Mouse (Mus musculus) stomach, embryonic 16.5 days (tissue): ENCODE data around the gene 2310079G19Rik. TPM values are rescaled to one million over a fixed set of nuclear protein-coding genes. Genes with fewer than 3 reads are reported as not detected.

Experiments
- ATAC-seq: fragments of 200-750 bp; cut with Nextera tagmentation; 2 replicates; pipeline ENCODE4 v1.8.0; 2017; ENCODE audit warnings: moderate number of reproducible peaks, moderate TSS enrichment; ENCODE audit not compliant: insufficient read depth, low FRiP score
- H3K27ac ChIP-seq: fragments of 300-500 bp; sonication (generic); 2 replicates; pipeline ENCODE4 v1.5.1; 2014; ENCODE audit warnings: low read length
- H3K27me3 ChIP-seq: fragments of 300-500 bp; sonication (generic); 2 replicates; pipeline ENCODE4 v1.6.1; 2014; ENCODE audit warnings: low read length, control low read depth, mixed read lengths; ENCODE audit not compliant: control insufficient read depth, insufficient read depth
- H3K36me3 ChIP-seq: fragments of 300-500 bp; sonication (generic); 2 replicates; pipeline ENCODE4 v1.6.1; 2014; ENCODE audit warnings: low read length; ENCODE audit not compliant: control insufficient read depth, insufficient read depth
- H3K4me1 ChIP-seq: fragments of 300-500 bp; sonication (generic); 2 replicates; pipeline ENCODE4 v1.6.1; 2014; ENCODE audit warnings: low read length, control low read depth, mixed read lengths; ENCODE audit not compliant: control insufficient read depth, insufficient read depth
- H3K4me2 ChIP-seq: fragments of 300-500 bp; sonication (generic); 2 replicates; pipeline ENCODE4 v1.6.1; 2014; ENCODE audit warnings: low read depth, low read length, mixed read lengths
- H3K4me3 ChIP-seq: fragments of 300-500 bp; sonication (generic); replicated peaks from 2 replicates; pipeline ENCODE4 v1.5.1; 2014; ENCODE audit warnings: mild to moderate bottlenecking, low read length
- H3K9ac ChIP-seq: fragments of 300-500 bp; sonication (generic); 2 replicates; pipeline ENCODE4 v1.6.1; 2014; ENCODE audit warnings: low read length
- H3K9me3 ChIP-seq: fragments of 300-500 bp; sonication (generic); replicated peaks from 2 replicates; pipeline ENCODE4 v1.6.1; 2016; ENCODE audit warnings: low read length, control low read depth; ENCODE audit not compliant: control insufficient read depth
- WGBS: fragments of 180-500 bp; shearing (Covaris S2); extraction: QIAGEN DNeasy Blood & Tissue Kit; methylation state at CpG from one replicate; pipeline ENCODE4 v1.1.7; 2014; 5-methylcytosine and 5-hydroxymethylcytosine counted together
- polyA plus RNA-seq: library from polyadenylated mRNA; unstranded; fragments of >200 nt; fragmentation: Nextera tagmentation; extraction: Ambion mirVana; gene quantifications from 2 replicates; pipeline ENCODE4 v1.2.1, GENCODE M21; 2015

2310079G19Rik gene
- polyA plus RNA-seq, result not detected in 2 replicates

GRCm38 (mm10) chr16:88627566-88627965 is at the start of gene 2310079G19Rik:
Gene 2310079G19Rik (minus strand): TSS chr16:88627666.
- Histone ChIP-seq H3K9ac (no peak within 1 kb of the TSS), H3K36me3 (no peaks in the 10 kb centered on the region), H3K4me3 (no peak within 1 kb of the TSS), H3K4me1 (no peaks in the 10 kb centered on the region), H3K9me3 (no peaks in the 10 kb centered on the region), H3K4me2 (no peak within 1 kb of the TSS), H3K27me3 (no peaks in the 10 kb centered on the region), H3K27ac (no peak within 1 kb of the TSS)
- WGBS, result 81% methylated on average over 4 of the region's 4 CpGs
- no peak for ATAC-seq

GRCm38 (mm10) chr16:88671571-88671970 is 44.1 kb upstream of the 2310079G19Rik start, which contains the start of gene Krtap27-1:
Gene Krtap27-1 (minus strand): TSS chr16:88671671.
- Histone ChIP-seq H3K4me2 (no peak within 1 kb of the TSS), H3K9me3 (no peaks in the 10 kb centered on the region), H3K27ac (no peak within 1 kb of the TSS), H3K4me1 (no peaks in the 10 kb centered on the region), H3K4me3 (no peak within 1 kb of the TSS), H3K27me3 (no peaks in the 10 kb centered on the region), H3K9ac (no peak within 1 kb of the TSS), H3K36me3 (no peaks in the 10 kb centered on the region)
- no peak for ATAC-seq
- 87% methylated on average over 4 of the region's 4 CpGs for WGBS

- WGBS, result 36% methylated on average over 1 of the region's 1 CpGs
- H3K27me3 ChIP-seq, result no peaks in the 10 kb centered on the region
- ATAC-seq, result no peak
- no peak overlapping the region for H3K4me3 ChIP-seq
- H3K27ac ChIP-seq, result no peak overlapping the region
- no peak overlapping the region for H3K4me2 ChIP-seq
- H3K9ac ChIP-seq, result no peak overlapping the region
- no peaks in the 10 kb centered on the region for H3K9me3 ChIP-seq
- no peaks in the 10 kb centered on the region for H3K36me3 ChIP-seq
- no peaks in the 10 kb centered on the region for H3K4me1 ChIP-seq
Observed at GRCm38 (mm10) chr16:88657426-88657825, 30.0 kb upstream of the 2310079G19Rik start.

- no peaks in the 10 kb centered on the region for H3K36me3 ChIP-seq
- no peaks in the 10 kb centered on the region for H3K4me1 ChIP-seq
- no peaks in the 10 kb centered on the region for H3K9me3 ChIP-seq
- H3K4me3 ChIP-seq, result no peak overlapping the region
- no peaks in the 10 kb centered on the region for H3K27me3 ChIP-seq
- H3K9ac ChIP-seq, result no peak overlapping the region
- H3K27ac ChIP-seq, result no peak overlapping the region
- H3K4me2 ChIP-seq, result no peak overlapping the region
- ATAC-seq, result no peak
- 52% methylated on average over 2 of the region's 2 CpGs for WGBS
Observed at GRCm38 (mm10) chr16:88651952-88652351, 24.5 kb upstream of the 2310079G19Rik start.

- ATAC-seq, result no peak
- H3K36me3 ChIP-seq, result no peaks in the 10 kb centered on the region
- H3K9me3 ChIP-seq, result no peaks in the 10 kb centered on the region
- H3K4me1 ChIP-seq, result no peaks in the 10 kb centered on the region
- no peak overlapping the region for H3K4me3 ChIP-seq
- no peaks in the 10 kb centered on the region for H3K27me3 ChIP-seq
- 66% methylated on average over 1 of the region's 1 CpGs for WGBS
- H3K4me2 ChIP-seq, result no peak overlapping the region
- H3K27ac ChIP-seq, result no peak overlapping the region
- no peak overlapping the region for H3K9ac ChIP-seq
Observed at GRCm38 (mm10) chr16:88651082-88651481, 23.6 kb upstream of the 2310079G19Rik start.

- ATAC-seq, result no peak
- 82% methylated on average over 10 of the region's 10 CpGs for WGBS
- H3K27ac ChIP-seq, result no peak within 1 kb of the TSS
Observed at GRCm38 (mm10) chr16:88647358-88647846, 19.9 kb upstream of the 2310079G19Rik start, which contains the start of gene Krtap26-1. Gene Krtap26-1 (minus strand): TSS chr16:88647796.

GRCm38 (mm10) chr16:88646366-88647111 is 19.1 kb upstream of the 2310079G19Rik start:
- H3K4me1 ChIP-seq, result no peaks in the 10 kb centered on the region
- H3K4me2 ChIP-seq, result no peak overlapping the region
- ATAC-seq, result no peak
- WGBS, result 70% methylated on average over 8 of the region's 8 CpGs
- no peak overlapping the region for H3K27ac ChIP-seq
- no peak overlapping the region for H3K4me3 ChIP-seq
- no peaks in the 10 kb centered on the region for H3K36me3 ChIP-seq
- H3K9me3 ChIP-seq, result no peaks in the 10 kb centered on the region
- no peak overlapping the region for H3K9ac ChIP-seq
- H3K27me3 ChIP-seq, result no peaks in the 10 kb centered on the region

More at GRCm38 (mm10) chr16:88647358-88647846, 19.9 kb upstream of the 2310079G19Rik start, which contains the start of gene Krtap26-1:
- no peak within 1 kb of the TSS for H3K4me2 ChIP-seq
- H3K9ac ChIP-seq, result no peak within 1 kb of the TSS
- no peaks in the 10 kb centered on the region for H3K27me3 ChIP-seq
- no peak within 1 kb of the TSS for H3K4me3 ChIP-seq
- H3K4me1 ChIP-seq, result no peaks in the 10 kb centered on the region
- no peaks in the 10 kb centered on the region for H3K9me3 ChIP-seq
- no peaks in the 10 kb centered on the region for H3K36me3 ChIP-seq

- no peak for ATAC-seq
- Histone ChIP-seq H3K4me1 (no peaks in the 10 kb centered on the region), H3K4me3 (no peak overlapping the region), H3K9ac (no peak overlapping the region), H3K4me2 (no peak overlapping the region), H3K27ac (no peak overlapping the region), H3K9me3 (peaks cover 4% of the 10 kb centered on the region; the same call in 1 of the 2 replicates), H3K27me3 (no peaks in the 10 kb centered on the region), H3K36me3 (no peaks in the 10 kb centered on the region)
- whole genome bisulfite sequencing, result 80% methylated on average over 3 of the region's 3 CpGs
Observed at GRCm38 (mm10) chr16:88640053-88640452, 12.6 kb upstream of the 2310079G19Rik start.

GRCm38 (mm10) chr16:88635142-88635541 is 7.7 kb upstream of the 2310079G19Rik start:
- Histone ChIP-seq H3K27ac (no peak overlapping the region), H3K9me3 (no peaks in the 10 kb centered on the region), H3K4me2 (no peak overlapping the region), H3K9ac (no peak overlapping the region), H3K36me3 (no peaks in the 10 kb centered on the region), H3K4me3 (no peak overlapping the region), H3K4me1 (no peaks in the 10 kb centered on the region), H3K27me3 (no peaks in the 10 kb centered on the region)
- WGBS, result 43% methylated on average over 4 of the region's 4 CpGs
- no peak for ATAC-seq
